In the genomic region with DNA sequence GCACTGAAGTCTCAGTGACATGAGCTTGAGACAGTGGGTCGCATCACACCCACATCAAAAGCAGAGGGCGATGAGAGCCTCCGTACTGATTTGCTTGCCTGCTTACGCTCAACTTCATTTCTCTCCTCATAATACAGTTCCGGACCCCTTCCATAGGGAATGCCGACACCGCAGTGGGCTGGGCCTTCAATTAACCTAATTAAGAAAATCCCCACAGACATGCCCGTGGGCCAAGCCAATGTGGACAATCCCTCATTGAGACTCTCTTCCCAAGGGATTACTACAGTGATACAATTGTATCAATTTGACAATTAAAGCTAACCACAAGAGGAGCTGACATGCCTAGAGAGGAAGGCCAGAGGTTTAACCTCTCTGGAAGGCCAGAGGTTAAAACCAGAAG, we compare ENCODE assay signal across 14 mouse cellular contexts.
"Had no signal": no experiment of that assay in that cellular context is flagged by ENCODE, and none has a peak within 500 bp of the region (broad histone marks: within the 10 kb centered on the region; RNA-seq: fewer than 3 reads in every experiment).

No protein-coding gene starts in this region.

- H3K27ac ChIP-seq: left cerebral cortex, adult 2 months; liver, embryonic 13.5 days; midbrain, embryonic 12.5 days; midbrain, embryonic 15.5 days; neural tube, embryonic 12.5 days; neural tube, embryonic 15.5 days; stomach, postnatal 0 days had no signal

- H3K27me3 ChIP-seq: midbrain, embryonic 12.5 days; midbrain, embryonic 15.5 days; neural tube, embryonic 12.5 days; neural tube, embryonic 15.5 days had no signal

- DNase-seq: kidney, postnatal 4 days; layer of hippocampus, adult 9-11 months; liver, embryonic 13.5 days; lung, adult 2 months; lung, postnatal 14 days; lung, postnatal 4 days; thymus, adult 18-20 months; thymus, postnatal 36 days had no signal

- H3K36me3 ChIP-seq: liver, embryonic 13.5 days; midbrain, embryonic 12.5 days; midbrain, embryonic 15.5 days; neural tube, embryonic 12.5 days; neural tube, embryonic 15.5 days had no signal

- H3K4me1 ChIP-seq: liver, embryonic 13.5 days; neural tube, embryonic 12.5 days had no signal

- H3K4me3 ChIP-seq: left cerebral cortex, adult 2 months; liver, embryonic 13.5 days; midbrain, embryonic 12.5 days; midbrain, embryonic 15.5 days; neural tube, embryonic 12.5 days; neural tube, embryonic 15.5 days had no signal
